Mouse (Mus musculus) midbrain, embryonic 11.5 days (tissue): ENCODE measurements around the gene Acot12. TPM values are rescaled to one million over a fixed set of nuclear protein-coding genes. Genes with fewer than 3 reads are reported as not detected.

Experiments used
- ATAC-seq: fragments of 200-750 bp; cut with Nextera tagmentation; 2 replicates; pipeline ENCODE4 v1.8.0; 2017; ENCODE audit warnings: moderate TSS enrichment, moderate library complexity; ENCODE audit not compliant: low FRiP score
- DNase-seq: peaks from one replicate; pipeline ENCODE4 v3.0.0; 2015; ENCODE audit warnings: low spot score; ENCODE audit errors: missing footprints
- H3K27ac ChIP-seq: fragments of 300-500 bp; sonication (generic); 2 replicates; pipeline ENCODE4 v1.5.1; 2014; ENCODE audit warnings: low read depth, low read length
- H3K27me3 ChIP-seq: fragments of 300-500 bp; sonication (generic); 2 replicates; pipeline ENCODE4 v1.6.1; 2014; ENCODE audit warnings: mild to moderate bottlenecking, low read length, moderate library complexity, mixed read lengths; ENCODE audit not compliant: control insufficient read depth, insufficient read depth
- H3K36me3 ChIP-seq: fragments of 300-500 bp; sonication (generic); 2 replicates; pipeline ENCODE4 v1.6.1; 2014; ENCODE audit warnings: mild to moderate bottlenecking, low read length, moderate library complexity, mixed read lengths; ENCODE audit not compliant: control insufficient read depth, insufficient read depth
- H3K4me1 ChIP-seq: fragments of 300-500 bp; sonication (generic); 2 replicates; pipeline ENCODE4 v1.6.1; 2014; ENCODE audit warnings: low read length; ENCODE audit not compliant: control insufficient read depth, insufficient read depth
- H3K4me2 ChIP-seq: fragments of 300-500 bp; sonication (generic); 2 replicates; pipeline ENCODE4 v1.6.1; 2014; ENCODE audit warnings: mild to moderate bottlenecking, moderate library complexity
- H3K4me3 ChIP-seq: fragments of 300-500 bp; sonication (generic); 2 replicates; pipeline ENCODE4 v1.5.1; 2014; ENCODE audit warnings: low read depth, low read length
- H3K9ac ChIP-seq: fragments of 300-500 bp; sonication (generic); 2 replicates; pipeline ENCODE4 v1.6.1; 2014; ENCODE audit warnings: low read length
- H3K9me3 ChIP-seq: fragments of 300-500 bp; sonication (generic); 2 replicates; pipeline ENCODE4 v1.6.1; 2016; ENCODE audit warnings: low read length; ENCODE audit not compliant: control insufficient read depth
- WGBS: fragments of 180-500 bp; shearing (Covaris S2); extraction: QIAGEN DNeasy Blood & Tissue Kit; methylation state at CpG from one replicate; pipeline ENCODE4 v1.1.7; 2014; 5-methylcytosine and 5-hydroxymethylcytosine counted together
- polyA plus RNA-seq: library from polyadenylated mRNA; unstranded; fragments of >200 nt; fragmentation: Nextera tagmentation; extraction: Ambion mirVana; gene quantifications from 2 replicates; pipeline ENCODE4 v1.2.1, GENCODE M21; 2014

The Acot12 gene
- polyA plus RNA-seq, 1 experiment from 2014 or later = not detected

GRCm38 (mm10) chr13:91724211-91724610, 17.1 kb upstream of the Acot12 start:
- Histone ChIP-seq H3K9me3 (no peaks in the 10 kb centered on the region), H3K4me2 (no peak overlapping the region), H3K9ac (no peak overlapping the region), H3K4me3 (no peak overlapping the region), H3K36me3 (no peaks in the 10 kb centered on the region), H3K27ac (no peak overlapping the region), H3K4me1 (no peaks in the 10 kb centered on the region), H3K27me3 (no peaks in the 10 kb centered on the region)
- DNase-seq (no peak), ATAC-seq (no peak)
- 80% methylated on average over 3 of the region's 3 CpGs for WGBS

GRCm38 (mm10) chr13:91725130-91725529, 16.2 kb upstream of the Acot12 start:
- Histone ChIP-seq H3K4me2 (no peak overlapping the region), H3K9ac (no peak overlapping the region), H3K27ac (no peak overlapping the region), H3K36me3 (no peaks in the 10 kb centered on the region), H3K27me3 (no peaks in the 10 kb centered on the region), H3K4me1 (no peaks in the 10 kb centered on the region), H3K4me3 (no peak overlapping the region), H3K9me3 (no peaks in the 10 kb centered on the region)
- DNase-seq (no peak), ATAC-seq (no peak)
- WGBS = 89% methylated on average over 3 of the region's 3 CpGs

GRCm38 (mm10) chr13:91727899-91728298, 13.4 kb upstream of the Acot12 start:
- no peaks in the 10 kb centered on the region for H3K4me1 ChIP-seq
- DNase-seq = no peak
- no peaks in the 10 kb centered on the region for H3K36me3 ChIP-seq
- no peak overlapping the region for H3K9ac ChIP-seq
- H3K9me3 ChIP-seq = no peaks in the 10 kb centered on the region
- no peak overlapping the region for H3K27ac ChIP-seq
- no peak overlapping the region for H3K4me3 ChIP-seq
- H3K4me2 ChIP-seq = no peak overlapping the region
- no peak for ATAC-seq
- H3K27me3 ChIP-seq = no peaks in the 10 kb centered on the region

GRCm38 (mm10) chr13:91737191-91737590, 4.1 kb upstream of the Acot12 start:
- no peaks in the 10 kb centered on the region for H3K36me3 ChIP-seq
- H3K9me3 ChIP-seq = no peaks in the 10 kb centered on the region
- no peak overlapping the region for H3K4me2 ChIP-seq
- H3K4me1 ChIP-seq = peaks cover 3% of the 10 kb centered on the region; the same call in 1 of the 2 replicates
- no peak overlapping the region for H3K9ac ChIP-seq
- no peak overlapping the region for H3K4me3 ChIP-seq
- DNase-seq = peak; percentile 39
- ATAC-seq = no peak
- no peak overlapping the region for H3K27ac ChIP-seq
- WGBS = 96% methylated on average over 1 of the region's 1 CpGs
- 0 out of 2 replicates have a peak, but pooled peaks cover 2% of the 10 kb centered on the region for H3K27me3 ChIP-seq

- Histone ChIP-seq H3K4me1 (peaks cover 3% of the 10 kb centered on the region; the same call in 1 of the 2 replicates), H3K27ac (no peak overlapping the region), H3K36me3 (no peaks in the 10 kb centered on the region), H3K4me3 (peak overlapping the region; percentile 33), H3K9me3 (no peaks in the 10 kb centered on the region), H3K9ac (no peak overlapping the region; the same call in 1 of the 2 replicates), H3K27me3 (0 out of 2 replicates have a peak, but pooled peaks cover 2% of the 10 kb centered on the region), H3K4me2 (peak overlapping the region; percentile 74)
- ATAC-seq (no peak), DNase-seq (no peak)
- WGBS = 64% methylated on average over 6 of the region's 6 CpGs
These were observed 461 bp upstream of the Acot12 start for GRCm38 (mm10) chr13:91740851-91741250.

- WGBS = 91% methylated on average over 3 of the region's 3 CpGs
- ATAC-seq (no peak), DNase-seq (peak; percentile 67)
- Histone ChIP-seq H3K9me3 (no peaks in the 10 kb centered on the region), H3K27me3 (0 out of 2 replicates have a peak, but pooled peaks cover 2% of the 10 kb centered on the region), H3K27ac (no peak overlapping the region), H3K4me1 (peaks cover 3% of the 10 kb centered on the region; the same call in 1 of the 2 replicates), H3K36me3 (no peaks in the 10 kb centered on the region), H3K4me3 (no peak overlapping the region), H3K4me2 (no peak overlapping the region), H3K9ac (no peak overlapping the region)
These were observed 1.9 kb downstream of the Acot12 start for GRCm38 (mm10) chr13:91743180-91743579.

- 82% methylated on average over 5 of the region's 5 CpGs for WGBS
- ATAC-seq = no peak
- no peaks in the 10 kb centered on the region for H3K36me3 ChIP-seq
These were observed 5.2 kb downstream of the Acot12 start for GRCm38 (mm10) chr13:91746470-91746869.

GRCm38 (mm10) chr13:91748401-91748800, 7.1 kb downstream of the Acot12 start:
- WGBS = 89% methylated on average over 2 of the region's 2 CpGs
- Histone ChIP-seq H3K36me3 (no peaks in the 10 kb centered on the region), H3K4me2 (no peak overlapping the region), H3K4me1 (no peaks in the 10 kb centered on the region), H3K9me3 (no peaks in the 10 kb centered on the region), H3K27ac (no peak overlapping the region), H3K9ac (no peak overlapping the region), H3K27me3 (no peaks in the 10 kb centered on the region), H3K4me3 (no peak overlapping the region)
- no peak for DNase-seq
- ATAC-seq = no peak

More at GRCm38 (mm10) chr13:91746470-91746869, 5.2 kb downstream of the Acot12 start:
- H3K9me3 ChIP-seq = no peaks in the 10 kb centered on the region
- H3K4me1 ChIP-seq = no peaks in the 10 kb centered on the region
- no peak overlapping the region for H3K27ac ChIP-seq
- H3K9ac ChIP-seq = no peak overlapping the region
- no peak overlapping the region for H3K4me2 ChIP-seq
- no peak for DNase-seq
- H3K4me3 ChIP-seq = no peak overlapping the region
- no peaks in the 10 kb centered on the region for H3K27me3 ChIP-seq

GRCm38 (mm10) chr13:91749981-91750380, 8.7 kb downstream of the Acot12 start:
- H3K27ac ChIP-seq = no peak overlapping the region
- no peak overlapping the region for H3K9ac ChIP-seq
- no peaks in the 10 kb centered on the region for H3K9me3 ChIP-seq
- H3K4me3 ChIP-seq = no peak overlapping the region
- H3K4me1 ChIP-seq = no peaks in the 10 kb centered on the region
- ATAC-seq (no peak), DNase-seq (peak; percentile 60)
- no peaks in the 10 kb centered on the region for H3K27me3 ChIP-seq
- no peak overlapping the region for H3K4me2 ChIP-seq
- no peaks in the 10 kb centered on the region for H3K36me3 ChIP-seq
- WGBS = 84% methylated on average over 4 of the region's 4 CpGs
